Mouse (Mus musculus): Measurements from ENCODE around the gene Tas1r1. TPM values are rescaled to one million over a fixed set of nuclear protein-coding genes. Genes with fewer than 3 reads are reported as not detected.
A peak's percentile ranks its signal among the peaks of the same experiment; 100 is the strongest.

Tas1r1 gene
- polyA plus RNA-seq, 1 experiment from 2014 or later: 0.07 TPM

GRCm38 (mm10) chr4:151983043-151983442 is 55.3 kb downstream of the Tas1r1 start:
- Histone ChIP-seq H3K9me3 (ENCODE audit: low read length) (no peaks in the 10 kb centered on the region), H3K27me3 (ENCODE audit: insufficient read depth, low read length) (no peaks in the 10 kb centered on the region), H3K4me1 (ENCODE audit: insufficient read depth) (peaks cover 5% of the 10 kb centered on the region), H3K4me3 (ENCODE audit: low read depth, low read length) (no peak overlapping the region), H3K9ac (replicated peaks) (no peak overlapping the region), H3K4me2 (ENCODE audit: low read depth, low read length) (no peak overlapping the region), H3K27ac (ENCODE audit: low read depth) (no peak overlapping the region), H3K36me3 (replicated peaks; ENCODE audit: insufficient read depth, low read length) (peaks cover 20% of the 10 kb centered on the region)
- ATAC-seq (no peak), DNase-seq (no peak)
- no peak for TF ChIP-seq EP300 (IDR thresholded peaks at IDR 0.05; ENCODE audit: low read depth)
- no peak for TF ChIP-seq CTCF (IDR thresholded peaks at IDR 0.05; ENCODE audit: low read depth)
- WGBS (ENCODE audit: insufficient replicate concordance): 65% methylated on average over 17 of the region's 17 CpGs

- peaks cover 27% of the 10 kb centered on the region for H3K36me3 ChIP-seq (replicated peaks; ENCODE audit: insufficient read depth, low read length)
- no peak overlapping the region for H3K9ac ChIP-seq (replicated peaks)
- H3K9me3 ChIP-seq (ENCODE audit: low read length): no peaks in the 10 kb centered on the region
- ATAC-seq (peak; percentile 81), DNase-seq (peak; percentile 85)
- no peak overlapping the region for H3K27ac ChIP-seq (ENCODE audit: low read depth)
- no peaks in the 10 kb centered on the region for H3K27me3 ChIP-seq (ENCODE audit: insufficient read depth, low read length)
- H3K4me1 ChIP-seq (ENCODE audit: insufficient read depth): 0 out of 2 replicates have a peak, but pooled peaks cover 2% of the 10 kb centered on the region
- 11% methylated on average over 5 of the region's 5 CpGs for WGBS (ENCODE audit: insufficient replicate concordance)
- no peak overlapping the region for H3K4me2 ChIP-seq (ENCODE audit: low read depth, low read length)
- no peak for TF ChIP-seq EP300 (IDR thresholded peaks at IDR 0.05; ENCODE audit: low read depth)
- TF ChIP-seq CTCF (IDR thresholded peaks at IDR 0.05; ENCODE audit: low read depth): peak; percentile 100
- H3K4me3 ChIP-seq (ENCODE audit: low read depth, low read length): no peak overlapping the region
Measured at GRCm38 (mm10) chr4:151981363-151981762, 57.0 kb downstream of the Tas1r1 start.

- no peak overlapping the region for H3K9ac ChIP-seq (replicated peaks)
- TF ChIP-seq EP300 (IDR thresholded peaks at IDR 0.05; ENCODE audit: low read depth): no peak
- peak; percentile 38 for TF ChIP-seq CTCF (IDR thresholded peaks at IDR 0.05; ENCODE audit: low read depth)
- no peak for ATAC-seq
- H3K27ac ChIP-seq (ENCODE audit: low read depth): no peak overlapping the region
- no peaks in the 10 kb centered on the region for H3K27me3 ChIP-seq (ENCODE audit: insufficient read depth, low read length)
- no peak overlapping the region for H3K4me2 ChIP-seq (ENCODE audit: low read depth, low read length)
- 84% methylated on average over 8 of the region's 8 CpGs for WGBS (ENCODE audit: insufficient replicate concordance)
- H3K36me3 ChIP-seq (replicated peaks; ENCODE audit: insufficient read depth, low read length): peaks cover 28% of the 10 kb centered on the region
- no peak overlapping the region for H3K4me3 ChIP-seq (ENCODE audit: low read depth, low read length)
- H3K4me1 ChIP-seq (ENCODE audit: insufficient read depth): 0 out of 2 replicates have a peak, but pooled peaks cover 2% of the 10 kb centered on the region
- no peak for DNase-seq
- no peaks in the 10 kb centered on the region for H3K9me3 ChIP-seq (ENCODE audit: low read length)
Measured at GRCm38 (mm10) chr4:151980699-151981098, 57.7 kb downstream of the Tas1r1 start.

Other genes with a start within 250 kb of the Tas1r1 start
- gene Camta1, start 176.7 kb downstream of the Tas1r1 start, polyA plus RNA-seq (2015; fragmentation: Nextera tagmentation; extraction: Ambion mirVana): 47.9 and 48.3 TPM in 2 replicates
- 28.8 and 29.2 TPM in 2 replicates for gene Dnajc11, start 104.9 kb downstream of the Tas1r1 start, polyA plus RNA-seq (2015; fragmentation: Nextera tagmentation; extraction: Ambion mirVana)
- 5.7 and 6.8 TPM in 2 replicates for gene Thap3, start 49.6 kb downstream of the Tas1r1 start, polyA plus RNA-seq (2015; fragmentation: Nextera tagmentation; extraction: Ambion mirVana)
- 3.6 and 4.1 TPM in 2 replicates for gene Phf13, start 42.3 kb downstream of the Tas1r1 start, polyA plus RNA-seq (2015; fragmentation: Nextera tagmentation; extraction: Ambion mirVana)
- 4.2 TPM in 2 replicates for gene Klhl21, start 29.8 kb downstream of the Tas1r1 start, polyA plus RNA-seq (2015; fragmentation: Nextera tagmentation; extraction: Ambion mirVana)
- gene Zbtb48, start 10.9 kb downstream of the Tas1r1 start, polyA plus RNA-seq (2015; fragmentation: Nextera tagmentation; extraction: Ambion mirVana): 7.4 and 8.5 TPM in 2 replicates
- 8.0 and 8.5 TPM in 2 replicates for gene Nol9, start 753 bp upstream of the Tas1r1 start, polyA plus RNA-seq (2015; fragmentation: Nextera tagmentation; extraction: Ambion mirVana)
- 1.8 and 2.1 TPM in 2 replicates for gene Plekhg5, start 33.9 kb upstream of the Tas1r1 start, polyA plus RNA-seq (2015; fragmentation: Nextera tagmentation; extraction: Ambion mirVana)
- gene Tnfrsf25, start 77.4 kb upstream of the Tas1r1 start, polyA plus RNA-seq (2015; fragmentation: Nextera tagmentation; extraction: Ambion mirVana): 0.15 TPM in 1 of 2 replicates, not detected in the other
- gene Espn, start 113.8 kb upstream of the Tas1r1 start, polyA plus RNA-seq (2015; fragmentation: Nextera tagmentation; extraction: Ambion mirVana): 1.8 and 2.2 TPM in 2 replicates
- gene Hes2, start 120.3 kb upstream of the Tas1r1 start, polyA plus RNA-seq (2015; fragmentation: Nextera tagmentation; extraction: Ambion mirVana): not detected in 2 replicates
- gene Acot7, start 139.6 kb upstream of the Tas1r1 start, polyA plus RNA-seq (2015; fragmentation: Nextera tagmentation; extraction: Ambion mirVana): 10.7 and 12.0 TPM in 2 replicates
- gene Gpr153, start 235.7 kb upstream of the Tas1r1 start, polyA plus RNA-seq (2015; fragmentation: Nextera tagmentation; extraction: Ambion mirVana): 0.47 and 0.58 TPM in 2 replicates

All from liver, postnatal 0 days (tissue).